Mouse (Mus musculus) forebrain, embryonic 16.5 days (tissue): ENCODE data around the gene D430019H16Rik. TPM values are rescaled to one million over a fixed set of nuclear protein-coding genes. Genes with fewer than 3 reads are reported as not detected.
A peak's percentile ranks its signal among the peaks of the same experiment; 100 is the strongest.

Experiments
- ATAC-seq: fragments of 200-750 bp; cut with Nextera tagmentation; 2 replicates; pipeline ENCODE4 v1.8.0; 2017; ENCODE audit warnings: mild to moderate bottlenecking, moderate library complexity
- H3K27ac ChIP-seq: fragments of 300-500 bp; sonication (generic); 2 replicates; pipeline ENCODE4 v1.5.1; 2014; ENCODE audit warnings: low read length, control low read depth
- H3K27me3 ChIP-seq: fragments of 300-500 bp; sonication (generic); replicated peaks from 2 replicates; pipeline ENCODE4 v1.6.1; 2014; ENCODE audit warnings: low read length; ENCODE audit not compliant: control insufficient read depth, insufficient read depth
- H3K36me3 ChIP-seq: fragments of 300-500 bp; sonication (generic); 2 replicates; pipeline ENCODE4 v1.6.1; 2014; ENCODE audit not compliant: control insufficient read depth, insufficient read depth
- H3K4me1 ChIP-seq: fragments of 300-500 bp; sonication (generic); replicated peaks from 2 replicates; pipeline ENCODE4 v1.6.1; 2014; ENCODE audit warnings: low read length; ENCODE audit not compliant: control insufficient read depth, insufficient read depth
- H3K4me2 ChIP-seq: fragments of 300-500 bp; sonication (generic); 2 replicates; pipeline ENCODE4 v1.6.1; 2014; ENCODE audit warnings: mild to moderate bottlenecking, low read length, control low read depth
- H3K4me3 ChIP-seq: fragments of 300-500 bp; sonication (generic); replicated peaks from 2 replicates; pipeline ENCODE4 v1.5.1; 2014; ENCODE audit warnings: mild to moderate bottlenecking, low read length, control low read depth
- H3K9ac ChIP-seq: fragments of 300-500 bp; sonication (generic); replicated peaks from 2 replicates; pipeline ENCODE4 v1.6.1; 2014; ENCODE audit warnings: low read depth, low read length, control low read depth
- H3K9me3 ChIP-seq: fragments of 300-500 bp; sonication (generic); 2 replicates; pipeline ENCODE4 v1.6.1; 2016; ENCODE audit warnings: low read length; ENCODE audit not compliant: control insufficient read depth
- WGBS: fragments of 180-500 bp; shearing (Covaris S2); extraction: QIAGEN DNeasy Blood & Tissue Kit; methylation state at CpG from one replicate; pipeline ENCODE4 v1.1.7; 2014; 5-methylcytosine and 5-hydroxymethylcytosine counted together
- polyA plus RNA-seq: library from polyadenylated mRNA; unstranded; fragments of >200 nt; fragmentation: Nextera tagmentation; extraction: Ambion mirVana; gene quantifications from 2 replicates; pipeline ENCODE4 v1.2.1, GENCODE M21; 2015

D430019H16Rik gene
- polyA plus RNA-seq, 1 experiment from 2014 or later = 17.8 TPM

DNA sequence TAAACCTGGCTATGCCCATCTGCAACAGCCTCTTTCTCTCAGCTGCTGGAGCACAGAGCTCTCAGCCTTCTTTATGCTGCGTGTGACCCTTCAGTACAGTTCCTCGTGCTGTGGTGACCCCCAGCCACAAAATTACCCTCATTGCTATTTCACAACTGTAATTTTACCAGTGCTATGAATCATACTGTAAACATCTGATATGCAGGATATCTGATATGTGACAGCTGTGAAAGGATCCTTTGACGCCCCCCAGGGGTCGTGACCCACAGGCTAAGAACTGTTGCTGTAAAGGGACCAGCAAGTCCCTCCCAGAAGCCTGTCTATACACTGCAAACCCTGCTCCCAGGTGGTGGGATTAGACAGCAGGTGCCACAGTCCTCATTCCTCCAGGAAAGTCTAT, 45.2 kb downstream of the D430019H16Rik start:
- Histone ChIP-seq H3K4me3 (no peak overlapping the region), H3K27ac (no peak overlapping the region), H3K9me3 (no peaks in the 10 kb centered on the region), H3K27me3 (no peaks in the 10 kb centered on the region), H3K9ac (no peak overlapping the region), H3K4me2 (no peak overlapping the region), H3K4me1 (no peaks in the 10 kb centered on the region), H3K36me3 (no peaks in the 10 kb centered on the region)
- 86% methylated on average over 4 of the region's 4 CpGs for WGBS
- ATAC-seq = no peak

DNA sequence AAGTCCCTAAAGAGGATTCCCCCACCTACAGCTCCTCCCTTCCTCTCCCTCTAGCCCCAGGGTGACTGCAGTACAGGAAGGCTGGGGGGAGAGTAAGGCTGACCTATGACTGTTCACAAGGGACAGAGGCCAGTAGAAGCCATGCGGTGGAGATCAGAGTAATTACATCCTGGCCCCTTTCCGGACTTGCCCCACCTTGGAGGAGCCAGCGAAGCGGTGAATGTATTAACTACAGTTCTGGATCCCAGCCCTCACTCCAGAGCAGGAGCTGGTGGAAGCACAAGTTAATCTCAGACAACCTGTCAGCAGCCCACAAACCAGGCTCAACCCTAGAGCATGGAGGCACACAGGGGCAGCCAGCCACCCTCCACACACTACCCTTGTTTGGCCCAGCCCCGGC, 47.3 kb downstream of the D430019H16Rik start:
- no peaks in the 10 kb centered on the region for H3K9me3 ChIP-seq
- H3K4me2 ChIP-seq = no peak overlapping the region
- 75% methylated on average over 5 of the region's 5 CpGs for WGBS
- H3K36me3 ChIP-seq = no peaks in the 10 kb centered on the region
- H3K4me1 ChIP-seq = no peaks in the 10 kb centered on the region
- no peak overlapping the region for H3K9ac ChIP-seq
- H3K27ac ChIP-seq = no peak overlapping the region
- H3K27me3 ChIP-seq = no peaks in the 10 kb centered on the region
- no peak overlapping the region for H3K4me3 ChIP-seq
- ATAC-seq = no peak

DNA sequence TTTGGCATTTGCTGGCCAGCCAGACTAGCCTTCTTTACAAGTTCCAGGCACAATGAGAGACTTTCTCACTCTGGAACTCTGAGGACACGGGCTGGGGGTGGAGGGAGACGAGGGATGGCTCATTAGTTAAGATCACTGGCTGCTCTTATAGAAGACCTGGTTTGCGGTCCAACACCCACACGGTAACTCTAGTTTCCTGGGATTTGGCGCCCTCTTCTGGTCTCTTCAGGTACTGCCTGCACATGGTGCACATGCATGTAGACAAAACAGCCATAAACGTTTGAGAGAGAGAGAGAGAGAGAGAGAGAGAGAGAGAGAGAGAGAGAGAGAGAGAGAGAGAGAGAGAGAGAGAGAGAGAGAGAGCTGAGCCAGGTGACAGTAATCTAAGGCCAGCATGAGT, 51.1 kb downstream of the D430019H16Rik start:
- Histone ChIP-seq H3K4me2 (no peak overlapping the region), H3K9ac (no peak overlapping the region), H3K4me3 (no peak overlapping the region), H3K27ac (no peak overlapping the region), H3K4me1 (no peaks in the 10 kb centered on the region), H3K9me3 (no peaks in the 10 kb centered on the region), H3K27me3 (no peaks in the 10 kb centered on the region), H3K36me3 (no peaks in the 10 kb centered on the region)
- WGBS = 64% methylated on average over 6 of the region's 6 CpGs
- no peak for ATAC-seq

DNA sequence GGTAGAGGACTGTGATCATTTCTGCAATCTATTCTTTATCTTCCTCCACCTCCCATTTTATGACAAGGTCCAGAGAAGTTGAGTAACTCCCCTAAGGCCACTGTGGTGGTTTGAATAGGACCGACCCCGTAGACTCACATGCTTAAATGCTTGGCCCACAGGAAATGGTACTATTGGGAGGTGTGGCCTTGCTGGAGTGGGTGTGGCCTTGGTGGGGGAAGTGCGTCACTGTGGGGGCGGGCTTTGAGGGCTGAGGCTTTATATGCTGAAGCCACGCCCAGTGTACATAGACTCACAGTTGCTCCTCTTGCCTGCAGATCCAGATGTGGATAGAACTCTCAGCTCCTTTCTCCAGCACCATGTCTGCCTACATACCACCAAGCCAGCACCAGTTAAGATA, 57.5 kb downstream of the D430019H16Rik start:
- ATAC-seq = no peak
- H3K4me3 ChIP-seq = no peak overlapping the region
- no peak overlapping the region for H3K9ac ChIP-seq
- no peaks in the 10 kb centered on the region for H3K36me3 ChIP-seq
- H3K9me3 ChIP-seq = no peaks in the 10 kb centered on the region
- WGBS = 97% methylated on average over 5 of the region's 5 CpGs
- no peak overlapping the region for H3K27ac ChIP-seq
- H3K27me3 ChIP-seq = no peaks in the 10 kb centered on the region
- H3K4me2 ChIP-seq = no peak overlapping the region
- no peaks in the 10 kb centered on the region for H3K4me1 ChIP-seq

DNA sequence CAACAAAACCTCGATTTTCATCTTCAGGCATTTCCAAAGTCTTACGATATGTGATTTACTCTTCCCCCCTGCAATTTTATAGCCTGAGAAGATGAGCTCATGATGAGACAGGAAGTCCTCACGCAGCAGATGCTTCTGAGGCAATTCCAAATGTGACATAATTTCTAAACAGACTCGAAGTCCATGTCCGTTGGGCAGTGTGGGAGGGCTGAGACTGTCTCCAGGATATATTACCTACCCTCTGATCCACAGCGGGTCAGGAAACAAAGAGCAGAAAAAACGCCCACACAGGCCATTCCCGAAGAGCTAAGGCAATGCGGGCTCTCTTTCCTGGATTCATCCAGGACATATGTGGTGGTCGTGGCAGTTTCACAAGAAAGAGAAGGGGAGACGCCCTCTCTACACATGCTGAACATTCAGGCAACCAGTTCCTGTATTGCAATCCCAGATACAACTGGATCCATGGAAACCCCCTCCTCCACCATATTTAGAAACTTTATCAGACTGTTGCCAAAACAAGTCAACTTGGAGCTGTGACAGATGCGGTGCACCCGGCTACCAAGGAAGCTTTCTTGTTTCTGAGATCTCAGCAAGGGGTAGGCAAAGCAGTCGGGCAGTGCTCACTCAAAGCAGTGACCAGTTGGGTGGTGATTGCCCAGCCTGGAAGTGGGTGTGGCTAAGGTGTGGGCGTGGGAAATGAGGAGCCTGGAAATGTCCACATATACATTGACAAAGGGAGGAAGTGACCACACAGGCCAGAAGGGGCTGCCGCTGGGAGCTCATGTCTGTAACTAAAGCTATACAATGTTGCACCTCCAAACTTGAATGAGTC, 58.2 kb downstream of the D430019H16Rik start:
- Histone ChIP-seq H3K9me3 (no peaks in the 10 kb centered on the region), H3K4me1 (no peaks in the 10 kb centered on the region), H3K27ac (no peak overlapping the region), H3K9ac (no peak overlapping the region), H3K4me3 (no peak overlapping the region), H3K4me2 (no peak overlapping the region), H3K36me3 (no peaks in the 10 kb centered on the region), H3K27me3 (no peaks in the 10 kb centered on the region)
- ATAC-seq = no peak
- WGBS = 81% methylated on average over 16 of the region's 16 CpGs

DNA sequence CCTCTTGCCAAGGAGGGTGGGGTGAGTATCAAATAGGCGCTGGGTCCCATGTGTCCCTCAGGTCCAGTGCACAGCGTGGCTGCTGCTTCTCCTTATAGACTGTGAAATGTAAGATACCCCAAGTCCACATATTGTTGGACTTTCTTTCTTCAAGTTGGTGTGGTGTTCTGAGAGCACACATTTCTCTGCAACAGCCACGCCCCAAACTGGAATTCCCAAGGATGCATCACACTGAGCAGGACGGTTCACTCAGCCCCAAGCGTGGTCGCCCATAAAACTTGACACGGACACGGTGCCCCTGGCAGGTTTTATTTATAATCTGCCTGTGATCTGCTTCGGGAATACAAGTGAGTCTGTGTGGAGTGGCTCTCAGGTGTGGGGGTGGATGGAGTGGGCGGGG, 60.5 kb downstream of the D430019H16Rik start:
- H3K4me1 ChIP-seq = no peaks in the 10 kb centered on the region
- 91% methylated on average over 10 of the region's 10 CpGs for whole genome bisulfite sequencing
- H3K27me3 ChIP-seq = no peaks in the 10 kb centered on the region
- no peak overlapping the region for H3K4me3 ChIP-seq
- no peaks in the 10 kb centered on the region for H3K36me3 ChIP-seq
- H3K4me2 ChIP-seq = no peak overlapping the region
- no peak overlapping the region for H3K27ac ChIP-seq
- no peak for ATAC-seq
- no peaks in the 10 kb centered on the region for H3K9me3 ChIP-seq
- no peak overlapping the region for H3K9ac ChIP-seq

DNA sequence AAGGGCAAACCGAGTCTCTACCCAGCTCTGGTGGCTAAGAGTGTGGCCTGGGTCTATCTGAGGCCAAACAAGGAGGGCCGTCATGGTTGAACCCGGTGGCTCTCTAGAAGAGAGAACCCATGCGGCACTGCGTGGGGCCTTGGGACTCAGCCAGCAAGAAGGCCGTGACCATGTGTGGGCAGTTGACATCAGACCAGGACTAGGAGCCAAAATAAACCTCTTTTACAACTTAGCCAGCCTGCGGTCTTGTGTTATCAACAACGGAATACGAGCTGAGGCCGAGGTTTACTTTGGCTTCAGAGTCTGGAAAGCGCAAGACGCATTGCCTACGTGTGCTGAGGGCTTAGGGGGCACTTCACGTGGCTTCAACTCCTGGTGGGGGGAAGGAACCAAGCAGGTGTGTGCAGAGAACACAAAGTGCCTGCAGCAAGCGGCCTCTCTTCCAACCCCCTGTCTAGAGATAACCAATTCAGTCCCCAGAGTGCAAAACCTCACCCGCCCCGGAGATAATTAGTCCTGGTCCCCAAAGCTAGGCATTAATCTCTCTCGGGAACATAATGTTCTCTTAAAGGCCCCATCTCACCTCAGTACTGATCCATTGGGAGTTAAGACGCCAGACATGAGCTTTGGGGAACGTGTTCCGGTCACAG, 63.5 kb downstream of the D430019H16Rik start:
- Histone ChIP-seq H3K4me3 (no peak overlapping the region), H3K9me3 (0 out of 2 replicates have a peak, but pooled peaks cover 3% of the 10 kb centered on the region), H3K4me1 (no peaks in the 10 kb centered on the region), H3K27ac (no peak overlapping the region), H3K27me3 (no peaks in the 10 kb centered on the region), H3K4me2 (no peak overlapping the region), H3K36me3 (no peaks in the 10 kb centered on the region), H3K9ac (no peak overlapping the region)
- no peak for ATAC-seq
- WGBS = 82% methylated on average over 21 of the region's 21 CpGs

DNA sequence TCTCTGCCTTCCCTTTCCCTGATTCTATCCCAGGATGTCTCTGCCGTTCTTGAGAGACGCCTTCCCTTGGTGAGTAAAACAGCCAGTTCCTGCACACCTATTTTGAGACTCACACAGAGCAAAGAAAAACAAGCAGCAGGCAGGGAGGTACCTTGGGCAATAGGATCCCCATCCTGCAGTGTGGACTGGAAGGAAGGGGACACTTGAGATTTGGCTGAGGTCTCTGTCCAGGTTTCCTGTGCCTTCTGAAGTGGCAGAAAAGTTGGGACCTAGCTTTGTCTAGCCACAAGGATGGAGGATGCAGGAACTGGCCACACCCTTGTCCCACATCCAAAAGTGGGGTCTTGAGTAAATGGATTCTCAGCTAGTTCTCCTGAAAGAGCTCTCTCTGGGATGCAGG, 66.2 kb downstream of the D430019H16Rik start:
- H3K9ac ChIP-seq = no peak overlapping the region
- no peak overlapping the region for H3K4me2 ChIP-seq
- H3K4me1 ChIP-seq = no peaks in the 10 kb centered on the region
- no peak overlapping the region for H3K4me3 ChIP-seq
- WGBS = 89% methylated on average over 2 of the region's 2 CpGs
- ATAC-seq = no peak
- no peak overlapping the region for H3K27ac ChIP-seq
- 0 out of 2 replicates have a peak, but pooled peaks cover 3% of the 10 kb centered on the region for H3K9me3 ChIP-seq
- H3K36me3 ChIP-seq = no peaks in the 10 kb centered on the region
- no peaks in the 10 kb centered on the region for H3K27me3 ChIP-seq

DNA sequence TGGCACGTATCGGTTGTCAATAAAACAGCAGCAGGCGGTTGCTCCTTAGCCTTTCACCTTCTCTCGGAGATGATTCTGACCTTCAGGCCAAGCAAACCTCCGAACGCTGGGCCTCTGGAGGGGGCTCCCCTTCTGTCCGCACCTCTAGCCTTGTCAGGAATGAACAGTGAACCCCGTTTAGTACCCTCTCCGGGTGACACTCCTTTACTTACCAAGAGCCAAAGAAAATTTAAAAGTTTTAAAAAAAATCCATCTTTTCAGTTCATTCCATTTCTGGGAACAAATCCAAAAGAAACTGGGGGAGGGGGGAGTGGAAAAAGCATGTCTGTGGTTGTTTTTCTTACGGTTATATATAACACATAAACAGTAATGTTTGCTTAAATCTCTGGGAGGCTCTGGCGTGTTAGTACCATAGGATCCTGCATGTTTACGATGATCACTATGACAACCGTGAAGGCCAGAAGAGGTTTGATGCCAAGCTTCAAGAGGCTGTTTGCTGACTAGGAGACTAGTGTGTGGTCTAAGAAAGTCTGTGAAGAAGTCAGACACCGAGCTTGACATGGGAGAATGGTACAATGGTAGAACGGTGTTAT, 67.6 kb downstream of the D430019H16Rik start:
- ATAC-seq = peak; percentile 62
- H3K4me3 ChIP-seq = no peak overlapping the region
- H3K9ac ChIP-seq = no peak overlapping the region
- no peaks in the 10 kb centered on the region for H3K36me3 ChIP-seq
- H3K4me2 ChIP-seq = no peak overlapping the region
- H3K4me1 ChIP-seq = no peaks in the 10 kb centered on the region
- H3K27ac ChIP-seq = no peak overlapping the region
- H3K27me3 ChIP-seq = no peaks in the 10 kb centered on the region
- WGBS = 74% methylated on average over 15 of the region's 15 CpGs
- 0 out of 2 replicates have a peak, but pooled peaks cover 3% of the 10 kb centered on the region for H3K9me3 ChIP-seq
